8 mouse cellular contexts compared by ENCODE assay signal in the genomic region with DNA sequence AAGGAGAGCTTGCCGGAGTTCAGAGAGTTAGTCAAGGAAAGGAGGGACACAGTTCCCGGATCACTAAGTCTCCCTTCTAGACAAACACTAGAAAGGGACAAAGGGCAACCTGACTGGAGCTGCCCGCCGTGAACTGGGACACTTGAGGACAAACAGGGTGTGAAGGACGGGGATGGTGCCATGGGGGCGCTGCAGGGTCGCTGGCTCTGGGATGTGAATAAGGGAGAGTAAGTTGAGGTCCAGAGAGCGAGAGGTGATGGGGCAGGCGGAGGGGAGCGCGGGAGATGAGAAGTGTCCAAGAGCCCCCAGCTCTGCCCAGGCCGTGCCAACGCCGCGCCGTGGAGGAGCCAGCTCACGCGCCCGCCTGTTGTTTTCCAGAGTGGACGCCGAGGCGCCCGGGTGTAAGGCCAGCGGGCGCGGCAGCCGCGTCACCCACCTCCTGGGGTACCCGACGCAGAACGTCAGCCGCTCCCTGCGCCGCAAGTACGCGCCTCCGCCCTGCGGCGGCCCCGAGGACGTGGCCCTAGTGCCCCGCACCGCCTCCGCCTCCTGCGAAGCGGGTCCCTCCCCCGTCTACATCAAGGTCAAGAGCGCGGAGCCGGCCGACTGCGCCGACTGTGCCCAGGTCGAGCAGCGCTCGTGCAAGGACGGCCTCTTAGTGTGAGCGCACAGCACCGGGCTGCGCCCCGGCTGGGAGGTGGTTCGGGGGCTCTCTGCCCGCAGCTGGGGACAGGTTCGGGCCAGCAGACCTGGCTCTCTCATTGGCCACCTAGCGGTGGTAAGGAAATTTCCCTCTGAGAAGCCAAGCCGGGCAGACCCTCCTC. TPM values are rescaled to one million over a fixed set of nuclear protein-coding genes. Genes with fewer than 3 reads are reported as not detected.
DNase-seq lines count a peak whose midpoint lies in the region; ATAC-seq and TF ChIP-seq lines count a peak whose summit lies in the region.

No protein-coding gene starts in this region.

- peak overlapping the region; percentile 54 for H3K4me3 ChIP-seq in intestine, postnatal 0 days (ENCODE audit: low read depth, low read length)
- peak overlapping the region; percentile 72 for H3K4me3 ChIP-seq in midbrain, embryonic 10.5 days

- peak overlapping the region; percentile 97 for H3K4me2 ChIP-seq in intestine, postnatal 0 days (replicated peaks; ENCODE audit: low read depth)

- peak overlapping the region; percentile 69 for H3K27ac ChIP-seq in intestine, postnatal 0 days (ENCODE audit: low read depth, low read length)
- H3K27ac ChIP-seq in midbrain, embryonic 10.5 days (replicated peaks), result peak overlapping the region; percentile 81

- peaks cover 5% of the 10 kb centered on the region; the same call in 1 of the 2 replicates for H3K4me1 ChIP-seq in intestine, postnatal 0 days (replicated peaks; ENCODE audit: control insufficient read depth, insufficient read depth, low read length)
- H3K4me1 ChIP-seq in midbrain, embryonic 10.5 days, result peaks cover 22% of the 10 kb centered on the region

- ATAC-seq in intestine, postnatal 0 days, result peak; percentile 90

- WGBS in intestine, postnatal 0 days, result 0% methylated on average over 65 of the region's 66 CpGs
- whole genome bisulfite sequencing in midbrain, embryonic 10.5 days, result under 1% methylated on average over 66 of the region's 66 CpGs

- H3K36me3 ChIP-seq in intestine, postnatal 0 days (ENCODE audit: control insufficient read depth, insufficient read depth), result no peaks in the 10 kb centered on the region
- no peaks in the 10 kb centered on the region for H3K36me3 ChIP-seq in midbrain, embryonic 10.5 days

- peaks cover 5% of the 10 kb centered on the region for H3K27me3 ChIP-seq in intestine, postnatal 0 days (replicated peaks; ENCODE audit: control insufficient read depth, insufficient read depth, low read length)
- H3K27me3 ChIP-seq in midbrain, embryonic 10.5 days (ENCODE audit: low read depth, poor library complexity, severe bottlenecking), result peaks cover 72% of the 10 kb centered on the region

- peak; percentile 93 for DNase-seq in adrenal gland, adult 2 months
- peak; percentile 65 for DNase-seq in embryo, embryonic 11.5 days (ENCODE audit: low read depth, low spot score)
- DNase-seq in heart, adult 11 months, result peak; percentile 98
- peak; percentile 67 for DNase-seq in left cerebral cortex, postnatal 4 days
- DNase-seq in midbrain, embryonic 10.5 days (ENCODE audit: low spot score), result peak; percentile 84
- DNase-seq in right cerebral cortex, postnatal 4 days, result peak; percentile 56
- DNase-seq in c-Kit-positive CD71-positive TER-119-positive erythroid progenitor cells, embryonic 14.5 days (ENCODE audit: low spot score), result no peak

- peak overlapping the region; percentile 45 for H3K9ac ChIP-seq in intestine, postnatal 0 days (ENCODE audit: low read depth, low read length)

- TF ChIP-seq CTCF in intestine, postnatal 0 days (IDR thresholded peaks at IDR 0.05; ENCODE audit: low read depth), result peak; percentile 79

- H3K9me3 ChIP-seq in intestine, postnatal 0 days (ENCODE audit: control insufficient read depth), result no peaks in the 10 kb centered on the region
- H3K9me3 ChIP-seq in midbrain, embryonic 10.5 days (replicated peaks), result no peaks in the 10 kb centered on the region

- intact Hi-C loops in left cerebral cortex, postnatal 4 days (cut with DNase I), result no loop called here

RNA-seq across cellular contexts. Expression of a gene that starts 7.1 kb away (rescaled TPM):
- under 1 TPM; 0.24 to 0.61 TPM for total RNA-seq in adrenal gland, adult 2 months (2021)
- polyA plus RNA-seq in adrenal gland, adult 2 months (2012; rRNA removed), result 1.6 and 2.1 TPM in 2 replicates
- polyA plus RNA-seq in intestine, postnatal 0 days (2015; fragmentation: Nextera tagmentation; extraction: Ambion mirVana), result 0.44 and 0.53 TPM in 2 replicates
- not detected for total RNA-seq in left cerebral cortex, postnatal 4 days (2021)
- 0.17 TPM in 1 of 2 replicates, not detected in the other for polyA plus RNA-seq in midbrain, embryonic 10.5 days (2016; fragmentation: Nextera tagmentation; extraction: Ambion mirVana)

RNA-seq across cellular contexts. Expression of a gene that starts 27.5 kb away (rescaled TPM):
- 1 to 10 TPM in 1 of 2 experiments, under 1 TPM in 1; 0.49 to 1.1 TPM for total RNA-seq in adrenal gland, adult 2 months (2021)
- 0.98 and 1.1 TPM in 2 replicates for polyA plus RNA-seq in adrenal gland, adult 2 months (2012; rRNA removed)
- 0.27 and 0.52 TPM in 2 replicates for polyA plus RNA-seq in intestine, postnatal 0 days (2015; fragmentation: Nextera tagmentation; extraction: Ambion mirVana)
- total RNA-seq in left cerebral cortex, postnatal 4 days (2021), result not detected
- not detected in 2 replicates for polyA plus RNA-seq in midbrain, embryonic 10.5 days (2016; fragmentation: Nextera tagmentation; extraction: Ambion mirVana)

RNA-seq across cellular contexts. Expression of a gene that starts 39.5 kb away (rescaled TPM):
- total RNA-seq in adrenal gland, adult 2 months (2021), result not detected
- polyA plus RNA-seq in adrenal gland, adult 2 months (2012; rRNA removed), result not detected in 2 replicates
- not detected in 2 replicates for polyA plus RNA-seq in intestine, postnatal 0 days (2015; fragmentation: Nextera tagmentation; extraction: Ambion mirVana)
- total RNA-seq in left cerebral cortex, postnatal 4 days (2021), result not detected
- 0.22 and 0.42 TPM in 2 replicates for polyA plus RNA-seq in midbrain, embryonic 10.5 days (2016; fragmentation: Nextera tagmentation; extraction: Ambion mirVana)

RNA-seq across cellular contexts. Expression of a gene that starts 42.3 kb away (rescaled TPM):
- under 1 TPM; 0.31 to 0.37 TPM for total RNA-seq in adrenal gland, adult 2 months (2021)
- 0.15 TPM in 1 of 2 replicates, not detected in the other for polyA plus RNA-seq in adrenal gland, adult 2 months (2012; rRNA removed)
- polyA plus RNA-seq in intestine, postnatal 0 days (2015; fragmentation: Nextera tagmentation; extraction: Ambion mirVana), result 0.77 and 1.3 TPM in 2 replicates
- total RNA-seq in left cerebral cortex, postnatal 4 days (2021), result 1 to 10 TPM; 2.3 to 2.5 TPM
- polyA plus RNA-seq in midbrain, embryonic 10.5 days (2016; fragmentation: Nextera tagmentation; extraction: Ambion mirVana), result 1.0 and 1.7 TPM in 2 replicates
